Mouse (Mus musculus) heart, adult 2 months (tissue): ENCODE data around the gene Gm20696.

Experiments used
- CTCF ChIP-seq: fragments of 200-600 bp; IDR thresholded peaks from 2 replicates; pipeline ENCODE4 v1.8.1; 2022; ENCODE audit warnings: antibody characterized with exemption, mild to moderate bottlenecking, moderate library complexity
- EP300 ChIP-seq: fragments of 200-500 bp; IDR thresholded peaks from 2 replicates; pipeline ENCODE4 v1.6.1; 2011; ENCODE audit warnings: low read depth, low read length, control low read depth; ENCODE audit not compliant: insufficient read depth

- no peak for TF ChIP-seq CTCF
- TF ChIP-seq EP300, result no peak
Measured at GRCm38 (mm10) chr6:99540146-99540545, 126.5 kb downstream of the Gm20696 start.
